Mouse (Mus musculus) heart, embryonic 16.5 days (tissue): ENCODE data around the gene Olfr1505. TPM values are rescaled to one million over a fixed set of nuclear protein-coding genes. Genes with fewer than 3 reads are reported as not detected.

Source experiments
- ATAC-seq: fragments of 200-750 bp; cut with Nextera tagmentation; replicated peaks from 2 replicates; pipeline ENCODE4 v1.8.0; 2017; ENCODE audit warnings: moderate number of reproducible peaks; ENCODE audit not compliant: insufficient read depth, low FRiP score; ENCODE audit errors: extremely low read depth
- H3K27ac ChIP-seq: fragments of 300-500 bp; sonication (generic); 2 replicates; pipeline ENCODE4 v1.5.1; 2014; ENCODE audit warnings: mild to moderate bottlenecking, low read length, control low read depth, moderate library complexity
- H3K27me3 ChIP-seq: fragments of 300-500 bp; sonication (generic); 2 replicates; pipeline ENCODE4 v1.6.1; 2014; ENCODE audit warnings: low read length, mixed read lengths; ENCODE audit not compliant: control insufficient read depth, insufficient read depth
- H3K36me3 ChIP-seq: fragments of 300-500 bp; sonication (generic); 2 replicates; pipeline ENCODE4 v1.6.1; 2014; ENCODE audit not compliant: control insufficient read depth, insufficient read depth
- H3K4me1 ChIP-seq: fragments of 300-500 bp; sonication (generic); 2 replicates; pipeline ENCODE4 v1.6.1; 2014; ENCODE audit warnings: low read length, mixed read lengths; ENCODE audit not compliant: control insufficient read depth, insufficient read depth
- H3K4me2 ChIP-seq: fragments of 300-500 bp; sonication (generic); 2 replicates; pipeline ENCODE4 v1.6.1; 2014; ENCODE audit warnings: low read depth, mild to moderate bottlenecking, control low read depth, low read length
- H3K4me3 ChIP-seq: fragments of 300-500 bp; sonication (generic); 2 replicates; pipeline ENCODE4 v1.5.1; 2014; ENCODE audit warnings: mild to moderate bottlenecking, control low read depth, low read length
- H3K9ac ChIP-seq: fragments of 300-500 bp; sonication (generic); 2 replicates; pipeline ENCODE4 v1.6.1; 2014; ENCODE audit warnings: low read length, control low read depth
- H3K9me3 ChIP-seq: fragments of 300-500 bp; sonication (generic); replicated peaks from 2 replicates; pipeline ENCODE4 v1.6.1; 2016; ENCODE audit warnings: low read length; ENCODE audit not compliant: control insufficient read depth
- WGBS: fragments of 180-500 bp; shearing (Covaris S2); extraction: QIAGEN DNeasy Blood & Tissue Kit; methylation state at CpG from one replicate; pipeline ENCODE4 v1.1.7; 2014; 5-methylcytosine and 5-hydroxymethylcytosine counted together
- polyA plus RNA-seq: library from polyadenylated mRNA; unstranded; fragments of >200 nt; fragmentation: Nextera tagmentation; extraction: Ambion mirVana; gene quantifications from 2 replicates; pipeline ENCODE4 v1.2.1, GENCODE M21; 2015

The Olfr1505 gene
- polyA plus RNA-seq = not detected in 2 replicates

- no peak within 1 kb of the TSS for H3K9ac ChIP-seq
Measured at GRCm38 (mm10) chr19:13913230-13913629, at the start of gene Olfr1505. Gene Olfr1505, plus strand, starts transcription at chr19:13913530.

GRCm38 (mm10) chr19:13897828-13898227 lies 15.5 kb upstream of the Olfr1505 start, which contains the start of gene Olfr1504:
Gene Olfr1504, minus strand, starts transcription at chr19:13897928.
- no peaks in the 10 kb centered on the region for H3K4me1 ChIP-seq
- H3K36me3 ChIP-seq = no peaks in the 10 kb centered on the region
- no peak within 1 kb of the TSS for H3K4me2 ChIP-seq
- H3K9me3 ChIP-seq = no peaks in the 10 kb centered on the region
- H3K27ac ChIP-seq = no peak within 1 kb of the TSS
- 56% methylated on average over 1 of the region's 1 CpGs for WGBS
- no peak within 1 kb of the TSS for H3K4me3 ChIP-seq
- no peaks in the 10 kb centered on the region for H3K27me3 ChIP-seq
- no peak within 1 kb of the TSS for H3K9ac ChIP-seq
- ATAC-seq = no peak

More at GRCm38 (mm10) chr19:13913230-13913629, at the start of gene Olfr1505:
- H3K9me3 ChIP-seq = no peaks in the 10 kb centered on the region
- no peaks in the 10 kb centered on the region for H3K4me1 ChIP-seq
- WGBS = 60% methylated on average over 2 of the region's 2 CpGs
- H3K27ac ChIP-seq = no peak within 1 kb of the TSS
- H3K4me2 ChIP-seq = no peak within 1 kb of the TSS
- H3K36me3 ChIP-seq = no peaks in the 10 kb centered on the region
- no peak for ATAC-seq
- no peaks in the 10 kb centered on the region for H3K27me3 ChIP-seq
- no peak within 1 kb of the TSS for H3K4me3 ChIP-seq

Other genes starting within 250 kb of the Olfr1505 start
- not detected in 2 replicates for gene Olfr1491, start 216.3 kb upstream of the Olfr1505 start, polyA plus RNA-seq
- not detected in 2 replicates for gene Olfr1493-ps1, start 190.3 kb upstream of the Olfr1505 start, polyA plus RNA-seq
- gene Olfr1494, start 173.8 kb upstream of the Olfr1505 start, polyA plus RNA-seq = not detected in 2 replicates
- gene Olfr1495, start 148.9 kb upstream of the Olfr1505 start, polyA plus RNA-seq = not detected in 2 replicates
- gene Olfr1496, start 135.7 kb upstream of the Olfr1505 start, polyA plus RNA-seq = not detected in 2 replicates
- gene Olfr1497, start 115.3 kb upstream of the Olfr1505 start, polyA plus RNA-seq = not detected in 2 replicates
- not detected in 2 replicates for gene Olfr1499, start 94.1 kb upstream of the Olfr1505 start, polyA plus RNA-seq
- not detected in 2 replicates for gene Olfr1500, start 83.0 kb upstream of the Olfr1505 start, polyA plus RNA-seq
- gene Olfr1501, start 62.8 kb upstream of the Olfr1505 start, polyA plus RNA-seq = not detected in 2 replicates
- not detected in 2 replicates for gene Olfr1502, start 51.7 kb upstream of the Olfr1505 start, polyA plus RNA-seq
- gene Olfr1504, start 15.6 kb upstream of the Olfr1505 start, polyA plus RNA-seq = not detected in 2 replicates